Mouse (Mus musculus): ENCODE measurements around the gene Slc16a8.

GRCm38 (mm10) chr15:79212750-79213446, 41.7 kb downstream of the Slc16a8 start:
- no peak for TF ChIP-seq CTCF (IDR thresholded peaks at IDR 0.05; ENCODE audit: low read depth)
- TF ChIP-seq EP300 (IDR thresholded peaks at IDR 0.05; ENCODE audit: low read depth), result no peak

Data from heart, postnatal 0 days (tissue).